Mouse (Mus musculus): Measurements from ENCODE around the gene Nr1h4. TPM values are rescaled to one million over a fixed set of nuclear protein-coding genes. Genes with fewer than 3 reads are reported as not detected.
A peak's percentile ranks its signal among the peaks of the same experiment; 100 is the strongest.

Gene Nr1h4
- polyA plus RNA-seq, 2 experiments = 0.03 TPM; not detected in 1

DNA sequence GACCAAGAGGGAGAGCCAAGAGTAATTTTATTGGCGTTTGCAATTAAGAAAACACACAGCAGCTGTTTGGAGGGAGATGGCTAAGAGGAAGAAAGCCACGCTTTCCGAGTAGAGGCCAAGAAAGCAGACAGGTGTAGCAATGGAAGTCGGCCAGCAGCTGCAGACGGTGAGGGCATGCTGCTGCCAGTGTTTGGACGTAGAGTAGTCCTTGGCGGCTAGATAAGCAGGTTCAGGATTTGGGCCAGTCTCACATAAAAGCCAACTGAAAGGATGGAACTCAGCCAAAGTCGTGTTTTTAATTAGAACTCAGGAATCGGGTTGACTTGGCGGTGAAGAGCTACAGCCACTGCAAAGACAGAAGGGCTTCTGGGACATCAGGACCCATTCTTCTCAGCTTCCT lies 83.0 kb downstream of the Nr1h4 start:
- no peak for TF ChIP-seq POLR2A (IDR thresholded peaks at IDR 0.05; ENCODE audit: borderline replicate concordance, extremely low read depth, insufficient read depth, insufficient read length)
- Histone ChIP-seq H3K27ac (replicated peaks; ENCODE audit: low read depth, low read length) (no peak overlapping the region), H3K4me3 (replicated peaks; ENCODE audit: low read length) (no peak overlapping the region), H3K4me2 (replicated peaks; ENCODE audit: low read depth, low read length, severe bottlenecking) (no peak overlapping the region), H3K4me1 (ENCODE audit: control insufficient read depth, insufficient read depth, low read length) (peaks cover 5% of the 10 kb centered on the region; the same call in 1 of the 2 replicates), H3K36me3 (ENCODE audit: control insufficient read depth, insufficient read depth, low read length) (no peaks in the 10 kb centered on the region), H3K27me3 (ENCODE audit: control insufficient read depth, insufficient read depth, low read length) (no peaks in the 10 kb centered on the region), H3K9me3 (ENCODE audit: control insufficient read depth, low read length) (no peaks in the 10 kb centered on the region), H3K9ac (ENCODE audit: low read depth, low read length, severe bottlenecking) (no peak overlapping the region)
- ATAC-seq (ENCODE audit: low FRiP score, low read depth) = no peak
- WGBS = 29% methylated on average over 10 of the region's 10 CpGs
- DNase-seq (ENCODE audit: low spot score) = peak; percentile 67

GRCm38 (mm10) chr10:89444381-89444780 lies 89.0 kb downstream of the Nr1h4 start:
- H3K36me3 ChIP-seq (ENCODE audit: control insufficient read depth, insufficient read depth, low read length) = no peaks in the 10 kb centered on the region
- H3K4me2 ChIP-seq (replicated peaks; ENCODE audit: low read depth, low read length, severe bottlenecking) = peak overlapping the region; percentile 81
- H3K4me1 ChIP-seq (ENCODE audit: control insufficient read depth, insufficient read depth, low read length) = peaks cover 10% of the 10 kb centered on the region; the same call in 1 of the 2 replicates
- no peaks in the 10 kb centered on the region for H3K27me3 ChIP-seq (ENCODE audit: control insufficient read depth, insufficient read depth, low read length)
- H3K27ac ChIP-seq (replicated peaks; ENCODE audit: low read depth, low read length) = 0 out of 2 replicates have a peak overlapping the region, but pooled peaks have one; percentile 44
- no peak for TF ChIP-seq POLR2A (IDR thresholded peaks at IDR 0.05; ENCODE audit: borderline replicate concordance, extremely low read depth, insufficient read depth, insufficient read length)
- ATAC-seq (ENCODE audit: low FRiP score, low read depth) (no peak), DNase-seq (ENCODE audit: low spot score) (no peak)
- 44% methylated on average over 3 of the region's 3 CpGs for WGBS
- H3K9me3 ChIP-seq (ENCODE audit: control insufficient read depth, low read length) = no peaks in the 10 kb centered on the region
- peak overlapping the region; percentile 53 for H3K9ac ChIP-seq (ENCODE audit: low read depth, low read length, severe bottlenecking)
- peak overlapping the region; percentile 57 for H3K4me3 ChIP-seq (replicated peaks; ENCODE audit: low read length)

- Histone ChIP-seq H3K9ac (ENCODE audit: low read depth, low read length, severe bottlenecking) (peak within 1 kb of the TSS; percentile 57), H3K27me3 (ENCODE audit: control insufficient read depth, insufficient read depth, low read length) (no peaks in the 10 kb centered on the region), H3K27ac (replicated peaks; ENCODE audit: low read depth, low read length) (0 out of 2 replicates have a peak within 1 kb of the TSS, but pooled peaks have one; percentile 44), H3K4me1 (ENCODE audit: control insufficient read depth, insufficient read depth, low read length) (peaks cover 10% of the 10 kb centered on the region; the same call in 1 of the 2 replicates), H3K9me3 (ENCODE audit: control insufficient read depth, low read length) (no peaks in the 10 kb centered on the region), H3K4me2 (replicated peaks; ENCODE audit: low read depth, low read length, severe bottlenecking) (peak within 1 kb of the TSS; percentile 81), H3K36me3 (ENCODE audit: control insufficient read depth, insufficient read depth, low read length) (no peaks in the 10 kb centered on the region), H3K4me3 (replicated peaks; ENCODE audit: low read length) (peak within 1 kb of the TSS; percentile 57)
- 0 out of 2 replicates have a peak, but pooled peaks have one; percentile 49 for TF ChIP-seq POLR2A (IDR thresholded peaks at IDR 0.05; ENCODE audit: borderline replicate concordance, extremely low read depth, insufficient read depth, insufficient read length)
- under 1% methylated on average over 37 of the region's 39 CpGs for WGBS
- peak; percentile 89 for DNase-seq (ENCODE audit: low spot score)
- ATAC-seq (ENCODE audit: low FRiP score, low read depth) = peak; percentile 94
Measured at GRCm38 (mm10) chr10:89443623-89444151, 89.7 kb downstream of the Nr1h4 start, which contains the start of gene Gas2l3. Gene Gas2l3 (minus strand): TSS chr10:89443967.

GRCm38 (mm10) chr10:89443115-89443622 lies 90.2 kb downstream of the Nr1h4 start:
- peak overlapping the region; percentile 57 for H3K9ac ChIP-seq (ENCODE audit: low read depth, low read length, severe bottlenecking)
- H3K27me3 ChIP-seq (ENCODE audit: control insufficient read depth, insufficient read depth, low read length) = no peaks in the 10 kb centered on the region
- TF ChIP-seq POLR2A (IDR thresholded peaks at IDR 0.05; ENCODE audit: borderline replicate concordance, extremely low read depth, insufficient read depth, insufficient read length) = no peak
- H3K4me1 ChIP-seq (ENCODE audit: control insufficient read depth, insufficient read depth, low read length) = peaks cover 10% of the 10 kb centered on the region; the same call in 1 of the 2 replicates
- no peak overlapping the region for H3K27ac ChIP-seq (replicated peaks; ENCODE audit: low read depth, low read length)
- peak overlapping the region; percentile 57 for H3K4me3 ChIP-seq (replicated peaks; ENCODE audit: low read length)
- ATAC-seq (ENCODE audit: low FRiP score, low read depth) (no peak; the same call in 1 of the 2 replicates), DNase-seq (ENCODE audit: low spot score) (no peak)
- H3K9me3 ChIP-seq (ENCODE audit: control insufficient read depth, low read length) = no peaks in the 10 kb centered on the region
- WGBS = 1% methylated on average over 17 of the region's 17 CpGs
- no peaks in the 10 kb centered on the region for H3K36me3 ChIP-seq (ENCODE audit: control insufficient read depth, insufficient read depth, low read length)
- peak overlapping the region; percentile 81 for H3K4me2 ChIP-seq (replicated peaks; ENCODE audit: low read depth, low read length, severe bottlenecking)

DNA sequence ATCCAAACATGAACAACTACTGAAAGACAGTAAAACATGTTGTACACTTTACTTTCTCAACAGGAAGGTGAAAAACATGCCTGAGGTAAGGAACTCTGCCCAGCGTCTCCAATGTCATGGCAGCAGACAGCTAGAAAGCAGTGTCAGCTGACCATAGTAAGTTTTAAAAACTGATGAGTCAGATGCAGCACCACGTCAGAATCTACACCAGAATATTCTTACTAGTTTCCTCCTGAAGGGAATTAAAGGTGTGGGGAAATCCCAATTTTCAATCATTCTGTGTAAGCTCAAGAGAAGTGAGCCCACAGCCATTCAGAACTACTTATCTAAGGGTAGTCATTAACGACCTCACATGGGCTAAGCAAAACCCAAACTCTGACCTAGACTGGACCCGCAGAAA lies 90.7 kb downstream of the Nr1h4 start:
- H3K9ac ChIP-seq (ENCODE audit: low read depth, low read length, severe bottlenecking) = peak overlapping the region; percentile 57
- H3K4me3 ChIP-seq (replicated peaks; ENCODE audit: low read length) = peak overlapping the region; percentile 57
- no peaks in the 10 kb centered on the region for H3K36me3 ChIP-seq (ENCODE audit: control insufficient read depth, insufficient read depth, low read length)
- 29% methylated on average over 4 of the region's 4 CpGs for WGBS
- peak overlapping the region; percentile 81 for H3K4me2 ChIP-seq (replicated peaks; ENCODE audit: low read depth, low read length, severe bottlenecking)
- no peak for TF ChIP-seq POLR2A (IDR thresholded peaks at IDR 0.05; ENCODE audit: borderline replicate concordance, extremely low read depth, insufficient read depth, insufficient read length)
- no peaks in the 10 kb centered on the region for H3K9me3 ChIP-seq (ENCODE audit: control insufficient read depth, low read length)
- DNase-seq (ENCODE audit: low spot score) (no peak), ATAC-seq (ENCODE audit: low FRiP score, low read depth) (no peak)
- no peaks in the 10 kb centered on the region for H3K27me3 ChIP-seq (ENCODE audit: control insufficient read depth, insufficient read depth, low read length)
- peaks cover 10% of the 10 kb centered on the region; the same call in 1 of the 2 replicates for H3K4me1 ChIP-seq (ENCODE audit: control insufficient read depth, insufficient read depth, low read length)
- no peak overlapping the region for H3K27ac ChIP-seq (replicated peaks; ENCODE audit: low read depth, low read length)

Data from limb, embryonic 14.5 days (tissue).